Mouse (Mus musculus) liver, embryonic 16.5 days (tissue): ENCODE data around the gene Esrrg. TPM values are rescaled to one million over a fixed set of nuclear protein-coding genes. Genes with fewer than 3 reads are reported as not detected.
A peak's percentile ranks its signal among the peaks of the same experiment; 100 is the strongest.

Experiments used
- ATAC-seq: fragments of 200-750 bp; cut with Nextera tagmentation; 2 replicates; pipeline ENCODE4 v1.8.0; 2017; ENCODE audit warnings: low read depth, mild to moderate bottlenecking, moderate number of reproducible peaks, moderate library complexity
- H3K27ac ChIP-seq: fragments of 300-500 bp; sonication (generic); 2 replicates; pipeline ENCODE4 v1.5.1; 2014; ENCODE audit warnings: mild to moderate bottlenecking, low read length
- H3K27me3 ChIP-seq: fragments of 300-500 bp; sonication (generic); 2 replicates; pipeline ENCODE4 v1.6.1; 2014; ENCODE audit warnings: low read depth, low read length, mixed read lengths; ENCODE audit not compliant: control insufficient read depth, insufficient read depth
- H3K36me3 ChIP-seq: fragments of 300-500 bp; sonication (generic); 2 replicates; pipeline ENCODE4 v1.6.1; 2014; ENCODE audit warnings: mild to moderate bottlenecking; ENCODE audit not compliant: control insufficient read depth, insufficient read depth
- H3K4me1 ChIP-seq: fragments of 300-500 bp; sonication (generic); 2 replicates; pipeline ENCODE4 v1.6.1; 2014; ENCODE audit warnings: low read depth, low read length, mixed read lengths; ENCODE audit not compliant: control insufficient read depth
- H3K4me2 ChIP-seq: fragments of 300-500 bp; sonication (generic); 2 replicates; pipeline ENCODE4 v1.6.1; 2014; ENCODE audit warnings: low read depth, low read length, mixed read lengths
- H3K4me3 ChIP-seq: fragments of 300-500 bp; sonication (generic); 2 replicates; pipeline ENCODE4 v1.5.1; 2014; ENCODE audit warnings: low read depth, mild to moderate bottlenecking, low read length
- H3K9ac ChIP-seq: fragments of 300-500 bp; sonication (generic); 2 replicates; pipeline ENCODE4 v1.6.1; 2014; ENCODE audit warnings: low read depth, low read length
- H3K9me3 ChIP-seq: fragments of 300-500 bp; sonication (generic); replicated peaks from 2 replicates; pipeline ENCODE4 v1.6.1; 2016; ENCODE audit warnings: low read length; ENCODE audit not compliant: control insufficient read depth
- WGBS: fragments of 180-500 bp; shearing (Covaris S2); extraction: QIAGEN DNeasy Blood & Tissue Kit; methylation state at CpG from one replicate; pipeline ENCODE4 v1.1.7; 2014; ENCODE audit not compliant: insufficient replicate concordance; 5-methylcytosine and 5-hydroxymethylcytosine counted together
- polyA plus RNA-seq: library from polyadenylated mRNA; unstranded; fragments of >200 nt; fragmentation: Nextera tagmentation; extraction: Ambion mirVana; gene quantifications from 2 replicates; pipeline ENCODE4 v1.2.1, GENCODE M21; 2015

The Esrrg gene
- polyA plus RNA-seq, 1 experiment from 2014 or later, result 0.19 TPM

- no peak overlapping the region for H3K4me2 ChIP-seq
- no peaks in the 10 kb centered on the region for H3K9me3 ChIP-seq
- ATAC-seq, result no peak
- H3K4me1 ChIP-seq, result no peaks in the 10 kb centered on the region
- H3K36me3 ChIP-seq, result no peaks in the 10 kb centered on the region
- H3K27me3 ChIP-seq, result no peaks in the 10 kb centered on the region
- H3K4me3 ChIP-seq, result no peak overlapping the region
- H3K27ac ChIP-seq, result no peak overlapping the region
- no peak overlapping the region for H3K9ac ChIP-seq
- 43% methylated on average over 6 of the region's 6 CpGs for WGBS
Observed at GRCm38 (mm10) chr1:188207421-188207820, 598.8 kb downstream of the Esrrg start.

GRCm38 (mm10) chr1:188209025-188209424 lies 600.4 kb downstream of the Esrrg start:
- ATAC-seq, result no peak
- no peak overlapping the region for H3K4me3 ChIP-seq
- H3K36me3 ChIP-seq, result no peaks in the 10 kb centered on the region
- H3K9me3 ChIP-seq, result no peaks in the 10 kb centered on the region
- no peak overlapping the region for H3K4me2 ChIP-seq
- H3K27ac ChIP-seq, result no peak overlapping the region
- no peaks in the 10 kb centered on the region for H3K4me1 ChIP-seq
- H3K27me3 ChIP-seq, result no peaks in the 10 kb centered on the region
- 52% methylated on average over 1 of the region's 1 CpGs for whole genome bisulfite sequencing
- no peak overlapping the region for H3K9ac ChIP-seq

GRCm38 (mm10) chr1:188214885-188215611 lies 606.5 kb downstream of the Esrrg start:
- Histone ChIP-seq H3K36me3 (no peaks in the 10 kb centered on the region), H3K9ac (no peak overlapping the region), H3K4me3 (no peak overlapping the region), H3K9me3 (no peaks in the 10 kb centered on the region), H3K4me2 (no peak overlapping the region), H3K27me3 (no peaks in the 10 kb centered on the region), H3K27ac (no peak overlapping the region), H3K4me1 (no peaks in the 10 kb centered on the region)
- 66% methylated on average over 10 of the region's 10 CpGs for WGBS
- ATAC-seq, result peak; percentile 24; the same call in 1 of the 2 replicates

GRCm38 (mm10) chr1:188221226-188221792 lies 612.7 kb downstream of the Esrrg start:
- no peak for ATAC-seq
- no peaks in the 10 kb centered on the region for H3K36me3 ChIP-seq
- no peak overlapping the region for H3K4me2 ChIP-seq
- no peak overlapping the region for H3K9ac ChIP-seq
- H3K9me3 ChIP-seq, result no peaks in the 10 kb centered on the region
- no peak overlapping the region for H3K27ac ChIP-seq
- no peak overlapping the region for H3K4me3 ChIP-seq
- H3K4me1 ChIP-seq, result no peaks in the 10 kb centered on the region
- WGBS, result 59% methylated on average over 4 of the region's 4 CpGs
- no peaks in the 10 kb centered on the region for H3K27me3 ChIP-seq

- WGBS, result 66% methylated on average over 5 of the region's 5 CpGs
- no peaks in the 10 kb centered on the region for H3K36me3 ChIP-seq
- H3K4me1 ChIP-seq, result no peaks in the 10 kb centered on the region
- no peak overlapping the region for H3K4me2 ChIP-seq
- H3K27ac ChIP-seq, result no peak overlapping the region
- no peak overlapping the region for H3K9ac ChIP-seq
- no peaks in the 10 kb centered on the region for H3K9me3 ChIP-seq
- H3K27me3 ChIP-seq, result no peaks in the 10 kb centered on the region
- H3K4me3 ChIP-seq, result no peak overlapping the region
- ATAC-seq, result no peak
Observed at GRCm38 (mm10) chr1:188233036-188233724, 624.6 kb downstream of the Esrrg start.

- Histone ChIP-seq H3K4me1 (no peaks in the 10 kb centered on the region), H3K36me3 (no peaks in the 10 kb centered on the region), H3K27me3 (no peaks in the 10 kb centered on the region), H3K27ac (no peak overlapping the region), H3K9ac (no peak overlapping the region), H3K9me3 (no peaks in the 10 kb centered on the region), H3K4me2 (no peak overlapping the region), H3K4me3 (no peak overlapping the region)
- ATAC-seq, result no peak
Observed at GRCm38 (mm10) chr1:188238636-188239035, 630.0 kb downstream of the Esrrg start.

GRCm38 (mm10) chr1:188241766-188242165 lies 633.2 kb downstream of the Esrrg start:
- ATAC-seq, result no peak
- no peaks in the 10 kb centered on the region for H3K4me1 ChIP-seq
- no peaks in the 10 kb centered on the region for H3K27me3 ChIP-seq
- H3K4me3 ChIP-seq, result no peak overlapping the region
- H3K27ac ChIP-seq, result no peak overlapping the region
- H3K9ac ChIP-seq, result no peak overlapping the region
- H3K36me3 ChIP-seq, result no peaks in the 10 kb centered on the region
- no peaks in the 10 kb centered on the region for H3K9me3 ChIP-seq
- H3K4me2 ChIP-seq, result no peak overlapping the region
- 69% methylated on average over 10 of the region's 10 CpGs for WGBS

- Histone ChIP-seq H3K27ac (no peak overlapping the region), H3K27me3 (no peaks in the 10 kb centered on the region), H3K4me1 (no peaks in the 10 kb centered on the region), H3K4me3 (no peak overlapping the region), H3K4me2 (no peak overlapping the region), H3K9ac (no peak overlapping the region), H3K36me3 (no peaks in the 10 kb centered on the region), H3K9me3 (no peaks in the 10 kb centered on the region)
- WGBS, result 72% methylated on average over 7 of the region's 7 CpGs
- ATAC-seq, result no peak
Observed at GRCm38 (mm10) chr1:188257500-188257899, 648.9 kb downstream of the Esrrg start.
